Mouse (Mus musculus): Measurements from ENCODE around the gene Plk3. TPM values are rescaled to one million over a fixed set of nuclear protein-coding genes. Genes with fewer than 3 reads are reported as not detected.
A peak's percentile ranks its signal among the peaks of the same experiment; 100 is the strongest.

Plk3 gene
- polyA plus RNA-seq, 1 experiment, result 23.9 TPM

DNA sequence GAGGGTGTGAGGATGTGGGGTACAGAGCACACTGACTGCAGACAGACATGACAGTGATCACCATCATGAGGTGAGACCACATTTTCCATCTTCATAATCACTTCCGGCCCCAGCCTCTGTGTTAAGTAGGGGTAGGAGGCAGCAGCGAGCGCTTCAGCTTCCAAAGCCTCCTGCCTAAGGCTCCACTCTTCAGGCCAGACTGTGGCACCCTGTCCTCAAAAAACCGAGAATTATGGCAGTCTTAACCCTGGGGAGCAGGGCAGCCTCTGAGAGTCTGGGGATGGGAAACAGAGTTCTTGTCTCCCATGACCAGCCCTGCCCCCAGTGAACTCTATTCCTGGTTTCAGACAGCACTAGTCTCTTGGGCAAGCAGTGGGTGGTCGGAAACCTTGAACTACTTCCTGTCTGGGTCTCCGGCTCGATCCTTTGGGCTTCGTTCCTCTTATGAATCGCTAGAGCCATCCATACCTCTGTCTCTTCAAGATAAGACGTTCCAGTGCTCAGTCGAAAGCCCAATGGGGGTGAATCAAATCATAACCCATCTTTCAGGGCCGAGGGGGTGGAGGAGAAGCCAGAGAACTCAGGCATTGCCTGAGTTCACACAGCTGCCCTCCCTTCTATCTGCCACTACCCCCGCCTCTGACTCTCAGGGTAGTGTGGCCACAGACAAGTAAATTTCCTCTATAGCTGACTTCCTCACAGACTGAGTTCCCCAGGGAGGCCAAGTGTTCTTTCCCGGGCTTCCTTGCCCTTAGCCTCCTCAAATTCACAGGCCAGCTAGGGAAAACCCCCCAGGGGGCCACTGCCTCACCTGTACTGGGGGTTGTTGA, 9.0 kb downstream of the Plk3 start:
- H3K27me3 ChIP-seq (ENCODE audit: control insufficient read depth, insufficient read depth, low read length), result no peaks in the 10 kb centered on the region
- 62% methylated on average over 14 of the region's 14 CpGs for WGBS
- peaks cover 32% of the 10 kb centered on the region for H3K4me1 ChIP-seq (ENCODE audit: control insufficient read depth, insufficient read depth, insufficient read length, low read length)
- no peak overlapping the region for H3K4me3 ChIP-seq (ENCODE audit: low read depth, low read length)
- H3K27ac ChIP-seq (ENCODE audit: insufficient read depth, low read depth, low read length), result peak overlapping the region; percentile 95
- TF ChIP-seq POLR2A (IDR thresholded peaks at IDR 0.05; ENCODE audit: low read depth, low read length), result no peak; the same call in 1 of the 2 replicates
- no peak for TF ChIP-seq CTCF (IDR thresholded peaks at IDR 0.05; ENCODE audit: extremely low read depth, insufficient read length, insufficient replicate concordance, low read depth, low read length)
- peaks cover 13% of the 10 kb centered on the region for H3K36me3 ChIP-seq (ENCODE audit: control insufficient read depth, insufficient read depth, low read length)

DNA sequence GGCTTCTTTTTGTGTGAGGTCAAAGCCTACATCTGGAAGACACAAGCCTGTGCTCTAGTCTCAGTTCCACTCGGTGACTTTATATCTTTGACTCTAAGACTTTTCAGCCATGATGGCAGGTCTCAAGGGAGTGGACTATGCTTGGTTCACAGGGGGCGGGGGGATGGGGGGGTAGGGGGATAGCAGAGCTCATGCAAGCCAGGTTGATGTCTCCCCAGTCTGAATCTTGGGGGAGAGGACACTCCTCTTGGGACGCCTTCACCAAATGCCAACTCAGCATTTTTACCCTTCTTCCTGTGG, 9.6 kb downstream of the Plk3 start:
- no peak overlapping the region for H3K4me3 ChIP-seq (ENCODE audit: low read depth, low read length)
- H3K27ac ChIP-seq (ENCODE audit: insufficient read depth, low read depth, low read length), result peak overlapping the region; percentile 95
- no peaks in the 10 kb centered on the region for H3K27me3 ChIP-seq (ENCODE audit: control insufficient read depth, insufficient read depth, low read length)
- peaks cover 12% of the 10 kb centered on the region for H3K36me3 ChIP-seq (ENCODE audit: control insufficient read depth, insufficient read depth, low read length)
- WGBS, result 85% methylated on average over 3 of the region's 3 CpGs
- no peak for TF ChIP-seq POLR2A (IDR thresholded peaks at IDR 0.05; ENCODE audit: low read depth, low read length)
- no peak for TF ChIP-seq CTCF (IDR thresholded peaks at IDR 0.05; ENCODE audit: extremely low read depth, insufficient read length, insufficient replicate concordance, low read depth, low read length)
- H3K4me1 ChIP-seq (ENCODE audit: control insufficient read depth, insufficient read depth, insufficient read length, low read length), result peaks cover 32% of the 10 kb centered on the region

DNA sequence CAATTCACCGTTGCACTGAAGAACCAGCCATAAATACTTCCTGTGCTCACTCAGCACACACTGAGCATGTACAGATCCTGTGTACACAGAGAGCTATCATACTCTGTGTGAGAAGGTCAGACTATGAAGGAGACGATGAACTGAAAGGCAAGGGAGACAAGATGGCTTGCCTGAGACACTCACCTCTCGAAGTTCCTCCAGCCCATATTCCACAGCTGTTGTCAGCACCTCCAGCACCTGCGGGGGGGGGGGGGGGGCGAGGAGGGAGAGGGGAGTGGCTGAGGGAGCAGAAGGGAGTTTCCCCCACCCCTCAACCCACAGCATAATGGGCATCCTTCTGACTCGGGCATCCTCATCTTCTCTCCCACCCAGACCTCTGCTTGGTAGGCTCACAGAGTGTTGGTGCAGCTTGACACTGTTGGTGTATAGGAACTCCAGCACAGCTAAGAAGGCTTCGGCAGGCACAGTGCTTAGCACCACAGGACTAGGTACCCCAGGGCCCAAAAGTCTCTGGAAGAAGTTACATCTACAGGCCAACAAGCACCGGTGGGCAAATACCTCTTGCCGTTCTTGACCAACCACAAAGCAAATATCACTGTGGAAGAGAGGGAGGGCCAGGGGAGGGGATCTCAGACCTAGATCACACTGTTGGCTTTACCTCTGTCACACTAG, 10.1 kb downstream of the Plk3 start:
- H3K36me3 ChIP-seq (ENCODE audit: control insufficient read depth, insufficient read depth, low read length), result peaks cover 7% of the 10 kb centered on the region
- peak overlapping the region; percentile 20 for H3K27ac ChIP-seq (ENCODE audit: insufficient read depth, low read depth, low read length)
- H3K4me1 ChIP-seq (ENCODE audit: control insufficient read depth, insufficient read depth, insufficient read length, low read length), result peaks cover 32% of the 10 kb centered on the region
- no peak for TF ChIP-seq POLR2A (IDR thresholded peaks at IDR 0.05; ENCODE audit: low read depth, low read length)
- no peaks in the 10 kb centered on the region for H3K27me3 ChIP-seq (ENCODE audit: control insufficient read depth, insufficient read depth, low read length)
- no peak overlapping the region for H3K4me3 ChIP-seq (ENCODE audit: low read depth, low read length)
- 51% methylated on average over 9 of the region's 9 CpGs for WGBS

GRCm38 (mm10) chr4:117122209-117122608, 11.6 kb downstream of the Plk3 start:
- TF ChIP-seq POLR2A (IDR thresholded peaks at IDR 0.05; ENCODE audit: low read depth, low read length) (no peak), CTCF (IDR thresholded peaks at IDR 0.05; ENCODE audit: extremely low read depth, insufficient read length, insufficient replicate concordance, low read depth, low read length) (no peak)
- 68% methylated on average over 4 of the region's 4 CpGs for WGBS
- H3K36me3 ChIP-seq (ENCODE audit: control insufficient read depth, insufficient read depth, low read length), result no peaks in the 10 kb centered on the region
- H3K27me3 ChIP-seq (ENCODE audit: control insufficient read depth, insufficient read depth, low read length), result no peaks in the 10 kb centered on the region
- H3K27ac ChIP-seq (ENCODE audit: insufficient read depth, low read depth, low read length), result no peak overlapping the region
- H3K4me3 ChIP-seq (ENCODE audit: low read depth, low read length), result no peak overlapping the region
- H3K4me1 ChIP-seq (ENCODE audit: control insufficient read depth, insufficient read depth, insufficient read length, low read length), result peaks cover 32% of the 10 kb centered on the region

DNA sequence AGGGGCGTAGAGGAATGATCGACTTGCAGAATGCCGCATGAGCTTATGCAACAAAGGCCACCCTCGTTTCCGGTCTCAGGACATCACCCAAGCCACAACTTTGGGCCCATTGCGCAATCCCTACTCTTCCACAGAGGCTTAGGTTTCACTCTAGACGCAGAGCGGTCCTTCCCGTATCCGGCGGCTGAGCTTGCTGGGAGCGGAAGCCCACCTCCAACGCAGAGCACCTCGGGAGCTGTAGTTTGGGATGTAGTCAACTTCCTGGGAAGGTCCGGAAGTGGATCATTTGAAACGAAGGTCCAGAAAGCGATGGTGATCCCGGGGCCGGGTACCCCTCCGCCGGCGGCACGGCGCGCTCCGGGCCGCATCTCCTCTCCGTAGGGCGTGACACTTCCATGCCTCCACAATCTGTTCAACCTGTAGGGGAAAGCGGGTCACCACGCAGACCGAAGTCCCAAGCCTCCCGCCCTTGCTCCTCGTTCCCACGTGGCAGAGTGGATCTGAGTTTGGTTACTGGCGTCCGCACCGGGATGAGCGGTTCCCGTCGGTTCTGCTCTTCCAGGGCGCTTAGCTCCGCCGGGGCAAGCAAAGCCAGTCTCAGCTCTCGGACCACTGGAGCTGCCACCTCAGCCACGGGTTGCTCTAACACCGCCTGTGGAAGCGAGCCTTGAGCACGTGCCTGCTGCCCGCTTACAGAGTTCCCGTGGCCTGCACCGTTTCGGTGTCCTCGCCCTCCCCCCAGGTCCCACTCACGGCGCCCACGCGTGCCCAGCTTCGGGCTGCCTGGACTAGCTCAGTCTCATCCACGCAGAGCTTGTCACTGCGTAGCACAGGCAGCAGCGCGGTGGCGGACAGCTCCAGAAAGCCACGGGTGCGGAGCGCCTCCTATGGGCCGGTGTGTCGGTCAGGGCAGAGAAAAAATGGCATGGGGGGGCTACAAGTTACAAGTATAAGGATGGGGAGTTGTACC, 13.0 kb downstream of the Plk3 start:
- no peaks in the 10 kb centered on the region for H3K27me3 ChIP-seq (ENCODE audit: control insufficient read depth, insufficient read depth, low read length)
- H3K36me3 ChIP-seq (ENCODE audit: control insufficient read depth, insufficient read depth, low read length), result no peaks in the 10 kb centered on the region
- peak overlapping the region; percentile 74 for H3K4me3 ChIP-seq (ENCODE audit: low read depth, low read length)
- peak; percentile 50; the same call in 1 of the 2 replicates for TF ChIP-seq POLR2A (IDR thresholded peaks at IDR 0.05; ENCODE audit: low read depth, low read length)
- peak; percentile 80 for TF ChIP-seq CTCF (IDR thresholded peaks at IDR 0.05; ENCODE audit: extremely low read depth, insufficient read length, insufficient replicate concordance, low read depth, low read length)
- peak overlapping the region; percentile 78 for H3K27ac ChIP-seq (ENCODE audit: insufficient read depth, low read depth, low read length)
- WGBS, result under 1% methylated on average over 69 of the region's 69 CpGs
- H3K4me1 ChIP-seq (ENCODE audit: control insufficient read depth, insufficient read depth, insufficient read length, low read length), result peaks cover 23% of the 10 kb centered on the region

GRCm38 (mm10) chr4:117120052-117120444, 13.7 kb downstream of the Plk3 start:
- WGBS, result 4% methylated on average over 10 of the region's 10 CpGs
- peak overlapping the region; percentile 74 for H3K4me3 ChIP-seq (ENCODE audit: low read depth, low read length)
- H3K36me3 ChIP-seq (ENCODE audit: control insufficient read depth, insufficient read depth, low read length), result no peaks in the 10 kb centered on the region
- H3K4me1 ChIP-seq (ENCODE audit: control insufficient read depth, insufficient read depth, insufficient read length, low read length), result peaks cover 16% of the 10 kb centered on the region
- TF ChIP-seq POLR2A (IDR thresholded peaks at IDR 0.05; ENCODE audit: low read depth, low read length), result no peak
- no peaks in the 10 kb centered on the region for H3K27me3 ChIP-seq (ENCODE audit: control insufficient read depth, insufficient read depth, low read length)
- H3K27ac ChIP-seq (ENCODE audit: insufficient read depth, low read depth, low read length), result peak overlapping the region; percentile 78
